Mouse (Mus musculus): ENCODE measurements around the gene Ckb. TPM values are rescaled to one million over a fixed set of nuclear protein-coding genes. Genes with fewer than 3 reads are reported as not detected.
"Not testable (repeated sequence)": the region's sequence is repeated elsewhere in the genome, so short reads cannot be mapped to it uniquely, and the experiment has no call there.

Ckb gene
- polyA plus RNA-seq, 1 experiment from 2014 or later, result 1,731 TPM

DNA sequence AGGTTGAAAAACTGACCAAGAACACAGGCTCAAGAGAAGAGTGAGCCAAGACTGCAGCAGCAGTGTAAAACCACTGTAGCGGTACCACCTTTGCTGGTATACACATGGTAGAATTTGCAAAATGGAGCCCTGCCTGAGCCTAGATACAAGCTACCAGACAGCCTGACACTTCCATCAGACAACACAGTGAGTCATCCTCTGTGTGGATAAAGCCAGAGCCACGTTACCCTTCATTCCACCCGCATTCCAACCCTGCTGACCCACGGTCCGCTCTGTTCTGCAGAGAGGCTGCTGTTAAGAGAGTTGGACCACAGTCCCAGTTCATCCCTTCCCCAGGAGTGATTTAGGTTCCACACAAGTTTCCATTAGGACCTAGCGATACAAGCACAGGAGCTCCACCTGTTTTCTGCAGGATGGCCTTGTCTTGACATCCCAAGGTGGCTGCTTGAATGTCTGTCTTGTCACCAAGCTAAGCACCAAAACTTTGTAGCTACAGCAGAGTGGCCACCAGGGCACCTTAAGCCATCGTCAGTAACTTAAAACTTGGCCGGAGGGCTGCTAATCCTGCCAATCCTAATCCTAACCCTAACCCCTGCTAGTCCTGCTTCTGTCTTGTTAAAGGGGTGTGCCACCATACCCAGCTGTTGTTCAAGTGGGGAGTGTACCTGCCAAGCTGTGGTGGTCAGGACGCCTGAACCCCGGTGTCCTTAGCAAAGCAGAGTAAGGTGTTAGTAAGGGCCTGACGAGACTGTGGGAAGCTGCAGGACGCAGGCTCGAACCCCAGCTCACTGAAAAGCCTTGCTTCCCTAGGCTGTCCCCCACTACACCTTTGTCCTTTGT is 6.9 kb downstream of the Ckb start:
- no peak overlapping the region for H3K27ac ChIP-seq (replicated peaks)
- no peak overlapping the region for H3K4me3 ChIP-seq (replicated peaks)
- H3K27me3 ChIP-seq (replicated peaks), result no peaks in the 10 kb centered on the region
- no peak for ATAC-seq (ENCODE audit: low FRiP score)
- H3K4me1 ChIP-seq, result peaks cover 28% of the 10 kb centered on the region
- H3K36me3 ChIP-seq, result peaks cover 19% of the 10 kb centered on the region
- H3K9me3 ChIP-seq (replicated peaks), result no peaks in the 10 kb centered on the region
- no peak overlapping the region for H3K9ac ChIP-seq (replicated peaks)
- H3K4me2 ChIP-seq, result no peak overlapping the region
- WGBS, result 86% methylated on average over 13 of the region's 13 CpGs

DNA sequence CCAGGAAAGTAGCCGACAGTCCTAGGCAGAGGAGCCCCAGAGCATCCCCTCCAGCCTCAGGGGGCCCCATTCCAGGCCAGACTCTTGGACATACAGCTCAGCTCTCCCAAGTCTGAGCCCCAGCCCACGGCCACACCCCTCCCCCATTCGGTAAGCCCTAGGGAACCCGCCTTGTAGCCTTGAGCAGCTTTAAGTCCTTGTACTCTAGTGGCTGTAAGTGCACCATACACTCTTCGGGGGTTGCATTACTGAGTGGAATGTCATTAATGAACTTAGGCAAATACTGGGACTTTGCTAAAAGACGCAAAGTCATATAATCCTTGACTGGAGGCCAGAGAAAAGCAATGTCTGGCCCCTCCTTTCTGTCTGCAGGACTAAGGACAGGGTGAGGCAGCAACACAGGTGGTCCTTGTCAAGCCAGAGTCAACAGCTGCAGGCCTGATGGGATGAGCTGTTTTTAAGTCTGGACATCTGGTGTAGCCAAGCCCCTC is 7.9 kb downstream of the Ckb start:
- WGBS, result 56% methylated on average over 6 of the region's 6 CpGs
- peaks cover 20% of the 10 kb centered on the region for H3K36me3 ChIP-seq
- no peak for ATAC-seq (ENCODE audit: low FRiP score)
- no peak overlapping the region for H3K4me2 ChIP-seq
- H3K27ac ChIP-seq (replicated peaks), result no peak overlapping the region
- H3K4me1 ChIP-seq, result peaks cover 18% of the 10 kb centered on the region
- H3K4me3 ChIP-seq (replicated peaks), result no peak overlapping the region
- H3K9ac ChIP-seq (replicated peaks), result no peak overlapping the region
- H3K27me3 ChIP-seq (replicated peaks), result no peaks in the 10 kb centered on the region
- no peaks in the 10 kb centered on the region for H3K9me3 ChIP-seq (replicated peaks)

- H3K4me1 ChIP-seq, result peaks cover 11% of the 10 kb centered on the region
- H3K4me2 ChIP-seq, result no peak overlapping the region
- no peaks in the 10 kb centered on the region for H3K27me3 ChIP-seq (replicated peaks)
- no peak overlapping the region for H3K27ac ChIP-seq (replicated peaks)
- 80% methylated on average over 17 of the region's 17 CpGs for WGBS
- peaks cover 18% of the 10 kb centered on the region for H3K36me3 ChIP-seq
- ATAC-seq (ENCODE audit: low FRiP score), result no peak
- no peak overlapping the region for H3K9ac ChIP-seq (replicated peaks)
- no peaks in the 10 kb centered on the region for H3K9me3 ChIP-seq (replicated peaks)
- no peak overlapping the region for H3K4me3 ChIP-seq (replicated peaks)
These were observed 8.7 kb downstream of the Ckb start for GRCm38 (mm10) chr12:111663228-111664143.

DNA sequence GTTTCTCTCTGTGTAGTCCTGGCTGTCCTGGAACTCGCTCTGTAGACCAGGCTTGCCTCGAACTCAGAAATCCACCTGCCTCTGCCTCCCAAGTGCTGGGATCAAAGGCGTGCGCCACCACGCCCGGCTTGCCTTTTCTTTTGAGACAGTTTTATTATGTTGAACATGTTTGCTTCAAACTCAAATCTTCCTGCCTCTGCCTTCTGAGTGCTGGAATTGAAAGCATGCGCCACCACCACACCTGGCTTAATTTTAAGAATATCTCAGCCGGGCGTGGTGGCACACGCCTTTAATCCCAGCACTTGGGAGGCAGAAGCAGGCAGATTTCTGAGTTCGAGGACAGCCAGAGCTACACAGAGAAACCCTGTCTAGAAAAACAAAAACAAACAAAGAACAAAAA is 10.6 kb downstream of the Ckb start:
- not testable (repeated sequence) for H3K27me3 ChIP-seq (replicated peaks); H3K27ac ChIP-seq (replicated peaks); H3K9me3 ChIP-seq (replicated peaks); H3K4me3 ChIP-seq (replicated peaks); H3K9ac ChIP-seq (replicated peaks); ATAC-seq (ENCODE audit: low FRiP score); H3K4me2 ChIP-seq; H3K4me1 ChIP-seq
- peaks cover 28% of the 10 kb centered on the region for H3K36me3 ChIP-seq
- 98% methylated on average over 11 of the region's 11 CpGs for WGBS

DNA sequence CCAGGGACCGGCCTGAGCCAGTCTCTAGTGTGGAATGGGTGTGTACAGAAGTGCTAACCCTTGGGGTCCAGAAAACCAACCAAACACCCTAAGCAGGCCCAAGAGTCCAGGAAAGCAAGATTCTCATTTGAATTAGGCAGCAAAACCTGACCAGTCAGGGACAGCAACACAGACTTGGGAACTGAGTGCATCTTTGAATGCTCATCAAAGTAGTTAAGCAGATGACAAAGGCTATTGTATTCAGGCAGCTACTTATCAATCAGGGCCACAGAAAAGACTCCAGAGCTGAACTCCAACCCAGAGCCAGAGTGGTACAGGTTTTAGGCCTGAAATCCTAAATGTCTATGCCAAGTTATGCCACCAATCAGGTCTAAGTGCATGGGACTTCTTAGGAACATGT is 11.5 kb downstream of the Ckb start:
- peaks cover 35% of the 10 kb centered on the region for H3K36me3 ChIP-seq
- H3K27me3 ChIP-seq (replicated peaks), result no peaks in the 10 kb centered on the region
- 93% methylated on average over 1 of the region's 1 CpGs for WGBS
- H3K4me3 ChIP-seq (replicated peaks), result no peak overlapping the region
- no peak for ATAC-seq (ENCODE audit: low FRiP score)
- no peaks in the 10 kb centered on the region for H3K4me1 ChIP-seq
- H3K9me3 ChIP-seq (replicated peaks), result no peaks in the 10 kb centered on the region
- H3K27ac ChIP-seq (replicated peaks), result no peak overlapping the region
- H3K9ac ChIP-seq (replicated peaks), result no peak overlapping the region
- no peak overlapping the region for H3K4me2 ChIP-seq

DNA sequence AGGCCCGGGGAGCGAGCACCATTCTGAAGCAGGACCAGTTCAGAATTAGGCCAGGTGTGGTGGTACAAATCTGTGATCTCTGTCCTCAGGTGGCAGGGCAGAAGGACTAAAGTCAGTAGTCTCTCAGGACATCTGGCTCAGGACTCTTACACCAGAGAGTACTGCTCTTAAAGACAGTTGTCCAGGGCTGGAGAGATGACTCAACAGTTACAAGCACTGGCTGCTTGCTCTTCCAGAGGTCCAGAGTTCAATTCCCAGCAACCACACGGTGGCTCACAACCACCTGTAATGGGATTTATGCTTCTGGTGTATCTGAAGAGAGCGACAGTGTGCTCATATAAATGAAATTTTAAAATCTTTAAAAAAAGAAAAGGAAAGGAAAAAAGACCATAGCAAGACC is 12.8 kb downstream of the Ckb start:
- H3K9me3 ChIP-seq (replicated peaks), result no peaks in the 10 kb centered on the region
- H3K4me3 ChIP-seq (replicated peaks), result no peak overlapping the region
- peaks cover 44% of the 10 kb centered on the region for H3K36me3 ChIP-seq
- no peak overlapping the region for H3K4me2 ChIP-seq
- H3K4me1 ChIP-seq, result no peaks in the 10 kb centered on the region
- 90% methylated on average over 4 of the region's 4 CpGs for WGBS
- H3K27me3 ChIP-seq (replicated peaks), result no peaks in the 10 kb centered on the region
- ATAC-seq (ENCODE audit: low FRiP score), result no peak
- H3K9ac ChIP-seq (replicated peaks), result no peak overlapping the region
- H3K27ac ChIP-seq (replicated peaks), result no peak overlapping the region

GRCm38 (mm10) chr12:111655695-111656094 is 16.4 kb downstream of the Ckb start:
- Histone ChIP-seq H3K9ac (replicated peaks) (no peak overlapping the region), H3K9me3 (replicated peaks) (no peaks in the 10 kb centered on the region), H3K27me3 (replicated peaks) (no peaks in the 10 kb centered on the region), H3K4me1 (no peaks in the 10 kb centered on the region), H3K4me2 (no peak overlapping the region), H3K4me3 (replicated peaks) (no peak overlapping the region), H3K36me3 (peaks cover 62% of the 10 kb centered on the region), H3K27ac (replicated peaks) (no peak overlapping the region)
- ATAC-seq (ENCODE audit: low FRiP score), result no peak
- 86% methylated on average over 11 of the region's 11 CpGs for WGBS

DNA sequence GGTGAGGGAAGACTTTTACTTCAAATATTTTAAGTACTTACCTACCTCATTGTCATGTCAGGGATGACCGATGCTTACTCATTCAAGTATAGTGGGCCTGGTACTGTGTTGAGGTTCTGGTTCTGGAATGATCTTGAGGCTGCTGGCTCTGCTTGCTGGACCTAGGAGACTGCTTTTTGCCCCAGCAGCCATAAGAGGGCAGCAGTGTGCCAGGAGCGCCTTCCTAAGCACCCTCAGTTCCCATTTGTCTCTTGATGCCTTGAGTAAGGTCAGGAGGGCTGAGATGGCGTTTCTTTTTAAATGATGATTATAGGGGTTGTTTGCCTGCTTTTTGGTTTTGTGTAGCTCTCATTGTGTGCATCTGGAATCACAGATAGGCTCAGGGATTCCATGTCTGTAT is 18.7 kb downstream of the Ckb start:
- H3K4me2 ChIP-seq, result no peak overlapping the region
- H3K36me3 ChIP-seq, result peaks cover 78% of the 10 kb centered on the region
- no peaks in the 10 kb centered on the region for H3K4me1 ChIP-seq
- H3K4me3 ChIP-seq (replicated peaks), result no peak overlapping the region
- no peak overlapping the region for H3K27ac ChIP-seq (replicated peaks)
- WGBS, result 37% methylated on average over 3 of the region's 3 CpGs
- no peaks in the 10 kb centered on the region for H3K27me3 ChIP-seq (replicated peaks)
- ATAC-seq (ENCODE audit: low FRiP score), result peak; percentile 63; the same call in 1 of the 2 replicates
- 0 out of 2 replicates have a peak overlapping the region, but pooled peaks have one; percentile 4 for H3K9ac ChIP-seq (replicated peaks)
- no peaks in the 10 kb centered on the region for H3K9me3 ChIP-seq (replicated peaks)

DNA sequence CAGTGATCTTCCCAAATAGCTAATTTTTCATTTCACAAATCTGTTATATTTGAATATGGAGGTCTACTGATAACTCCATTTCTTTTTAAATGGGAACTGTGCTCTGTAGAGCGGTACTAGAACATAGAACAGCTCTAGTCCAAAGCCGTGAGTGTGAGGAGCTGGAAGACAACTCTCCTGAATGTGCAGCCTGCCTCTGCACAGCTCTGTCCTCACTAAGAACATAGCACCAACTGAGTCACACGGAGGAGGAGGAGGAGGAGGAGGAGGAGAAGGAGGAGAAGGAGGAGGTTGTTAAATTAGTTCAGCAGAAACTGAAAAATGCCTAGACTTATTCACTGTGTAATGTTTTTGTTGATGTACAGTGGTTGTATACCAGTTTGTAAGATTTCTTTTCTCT is 19.2 kb downstream of the Ckb start:
- ATAC-seq (ENCODE audit: low FRiP score), result no peak
- H3K27ac ChIP-seq (replicated peaks), result no peak overlapping the region
- no peaks in the 10 kb centered on the region for H3K9me3 ChIP-seq (replicated peaks)
- WGBS, result 79% methylated on average over 3 of the region's 3 CpGs
- no peak overlapping the region for H3K4me2 ChIP-seq
- H3K4me1 ChIP-seq, result no peaks in the 10 kb centered on the region
- no peaks in the 10 kb centered on the region for H3K27me3 ChIP-seq (replicated peaks)
- peaks cover 79% of the 10 kb centered on the region for H3K36me3 ChIP-seq
- no peak overlapping the region for H3K9ac ChIP-seq (replicated peaks)
- H3K4me3 ChIP-seq (replicated peaks), result no peak overlapping the region

DNA sequence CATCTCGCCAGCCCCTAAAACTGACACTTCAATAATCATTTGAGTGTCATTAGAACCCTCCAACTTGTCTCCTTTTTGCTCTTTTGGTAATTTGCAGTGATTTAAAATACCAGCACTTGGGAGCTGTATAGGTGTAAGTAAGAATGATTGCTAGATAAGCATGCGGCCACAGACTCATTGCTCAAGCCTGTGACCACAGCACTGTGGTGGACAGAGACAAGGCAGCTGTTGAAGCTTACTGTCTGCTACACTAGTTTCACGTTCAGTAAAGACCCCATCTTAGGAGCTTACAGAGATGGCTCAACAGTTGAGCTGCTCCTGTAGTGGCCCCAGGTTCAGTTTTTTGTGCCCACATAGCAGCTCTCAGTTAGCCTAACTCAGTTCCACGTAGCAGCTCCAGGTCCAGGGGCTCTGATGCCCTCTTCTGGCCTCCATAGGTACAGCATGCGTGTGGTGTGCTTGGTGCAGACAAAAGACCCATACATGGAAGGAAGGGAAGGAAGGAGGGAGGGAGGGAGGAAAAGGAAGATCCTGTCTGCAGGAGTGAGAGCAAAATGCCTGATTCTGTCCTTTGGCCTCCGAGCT is 24.0 kb downstream of the Ckb start:
- Histone ChIP-seq H3K9me3 (replicated peaks) (no peaks in the 10 kb centered on the region), H3K9ac (replicated peaks) (no peak overlapping the region), H3K4me2 (no peak overlapping the region), H3K4me1 (no peaks in the 10 kb centered on the region), H3K4me3 (replicated peaks) (no peak overlapping the region), H3K27me3 (replicated peaks) (no peaks in the 10 kb centered on the region), H3K27ac (replicated peaks) (0 out of 2 replicates have a peak overlapping the region, but pooled peaks have one; percentile 28), H3K36me3 (peaks cover 87% of the 10 kb centered on the region)
- WGBS, result 58% methylated on average over 6 of the region's 6 CpGs
- peak; percentile 82 for ATAC-seq (ENCODE audit: low FRiP score)

All from neural tube, embryonic 15.5 days (tissue).